Mouse (Mus musculus) midbrain, embryonic 13.5 days (tissue): Measurements from ENCODE around the gene Zfp872. TPM values are rescaled to one million over a fixed set of nuclear protein-coding genes. Genes with fewer than 3 reads are reported as not detected.
A peak's percentile ranks its signal among the peaks of the same experiment; 100 is the strongest.
"Not testable (repeated sequence)": the region's sequence is repeated elsewhere in the genome, so short reads cannot be mapped to it uniquely, and the experiment has no call there.

Source experiments
- ATAC-seq: fragments of 200-750 bp; cut with Nextera tagmentation; 2 replicates; pipeline ENCODE4 v1.8.0; 2017; ENCODE audit warnings: mild to moderate bottlenecking, moderate TSS enrichment, moderate library complexity
- H3K27ac ChIP-seq: fragments of 300-500 bp; sonication (generic); 2 replicates; pipeline ENCODE4 v1.5.1; 2015; ENCODE audit warnings: inconsistent platforms, mild to moderate bottlenecking, moderate library complexity
- H3K27me3 ChIP-seq: fragments of 300-500 bp; sonication (generic); 2 replicates; pipeline ENCODE4 v1.6.1; 2015; ENCODE audit warnings: mild to moderate bottlenecking, inconsistent platforms
- H3K36me3 ChIP-seq: fragments of 300-500 bp; sonication (generic); 2 replicates; pipeline ENCODE4 v1.6.1; 2015; ENCODE audit warnings: mild to moderate bottlenecking, inconsistent platforms
- H3K4me1 ChIP-seq: fragments of 300-500 bp; sonication (generic); replicated peaks from 2 replicates; pipeline ENCODE4 v1.6.1; 2015; ENCODE audit warnings: inconsistent platforms
- H3K4me2 ChIP-seq: fragments of 300-500 bp; sonication (generic); replicated peaks from 2 replicates; pipeline ENCODE4 v1.6.1; 2015; ENCODE audit warnings: moderate library complexity, mild to moderate bottlenecking, inconsistent platforms
- H3K4me3 ChIP-seq: fragments of 300-500 bp; sonication (generic); replicated peaks from 2 replicates; pipeline ENCODE4 v1.5.1; 2015; ENCODE audit warnings: mild to moderate bottlenecking, inconsistent platforms
- H3K9ac ChIP-seq: fragments of 300-500 bp; sonication (generic); replicated peaks from 2 replicates; pipeline ENCODE4 v1.6.1; 2015; ENCODE audit warnings: mild to moderate bottlenecking, inconsistent platforms
- H3K9me3 ChIP-seq: fragments of 300-500 bp; sonication (generic); 2 replicates; pipeline ENCODE4 v1.6.1; 2016; ENCODE audit warnings: mild to moderate bottlenecking, inconsistent platforms
- WGBS: fragments of 180-500 bp; shearing (Covaris S2); methylation state at CpG from one replicate; pipeline ENCODE4 v1.1.7; 2015; 5-methylcytosine and 5-hydroxymethylcytosine counted together
- polyA plus RNA-seq: library from polyadenylated mRNA; unstranded; fragments of >200 nt; fragmentation: Nextera tagmentation; extraction: Ambion mirVana; gene quantifications from 2 replicates; pipeline ENCODE4 v1.2.1, GENCODE M21; 2015

The Zfp872 gene
- polyA plus RNA-seq, 1 experiment from 2014 or later: 0.24 TPM

DNA sequence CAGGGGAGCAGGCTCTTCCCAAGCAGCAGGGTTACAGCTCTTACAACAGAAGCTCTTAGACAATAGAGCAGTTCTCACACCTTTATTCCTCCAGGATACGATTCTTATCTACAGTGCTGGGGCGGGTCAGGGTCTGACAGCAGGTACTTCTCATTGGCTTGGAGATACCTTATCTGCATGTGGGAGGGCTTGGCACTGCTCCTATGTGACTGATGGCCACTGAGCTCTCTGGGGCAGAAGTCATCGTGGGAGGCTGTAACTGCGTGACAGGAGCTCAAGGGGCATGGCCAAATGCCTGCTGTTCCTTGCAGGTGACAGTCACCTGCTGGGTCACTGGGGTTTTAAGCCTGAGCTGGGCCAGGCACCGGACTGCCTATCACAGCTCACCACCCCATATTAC is 8.5 kb downstream of the Zfp872 start:
- 50% methylated on average over 5 of the region's 5 CpGs for WGBS
- no peak overlapping the region for H3K4me2 ChIP-seq
- no peak overlapping the region for H3K4me3 ChIP-seq
- peaks cover 3% of the 10 kb centered on the region; the same call in 1 of the 2 replicates for H3K36me3 ChIP-seq
- no peaks in the 10 kb centered on the region for H3K4me1 ChIP-seq
- no peak overlapping the region for H3K9ac ChIP-seq
- H3K9me3 ChIP-seq: peaks cover 19% of the 10 kb centered on the region
- no peak overlapping the region for H3K27ac ChIP-seq
- ATAC-seq: no peak
- H3K27me3 ChIP-seq: no peaks in the 10 kb centered on the region

DNA sequence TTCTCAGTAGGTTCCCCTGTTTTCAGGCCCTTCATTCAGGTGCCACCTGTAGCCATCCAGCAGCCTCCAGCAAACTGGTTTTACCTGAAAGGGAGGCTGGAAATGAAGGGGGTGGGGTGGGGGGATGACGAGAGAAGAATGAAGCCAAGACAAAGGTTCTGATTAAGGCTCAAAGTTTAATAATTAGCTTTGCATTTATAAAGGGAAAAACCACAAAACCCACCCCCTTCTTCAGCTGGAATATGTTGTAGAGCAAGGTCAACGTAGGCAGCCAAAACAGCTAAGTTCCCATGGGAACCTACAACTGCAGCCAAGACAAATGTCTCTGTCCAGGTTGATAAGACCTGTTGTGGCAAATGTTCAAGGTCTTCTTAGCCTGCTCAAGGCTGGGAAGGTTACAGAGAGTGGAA is 25.9 kb downstream of the Zfp872 start:
- H3K36me3 ChIP-seq: no peaks in the 10 kb centered on the region
- H3K4me2 ChIP-seq: no peak overlapping the region
- H3K4me3 ChIP-seq: no peak overlapping the region
- no peaks in the 10 kb centered on the region for H3K4me1 ChIP-seq
- 79% methylated on average over 2 of the region's 2 CpGs for WGBS
- ATAC-seq: no peak
- no peak overlapping the region for H3K27ac ChIP-seq
- H3K9me3 ChIP-seq: no peaks in the 10 kb centered on the region
- no peaks in the 10 kb centered on the region for H3K27me3 ChIP-seq
- no peak overlapping the region for H3K9ac ChIP-seq

DNA sequence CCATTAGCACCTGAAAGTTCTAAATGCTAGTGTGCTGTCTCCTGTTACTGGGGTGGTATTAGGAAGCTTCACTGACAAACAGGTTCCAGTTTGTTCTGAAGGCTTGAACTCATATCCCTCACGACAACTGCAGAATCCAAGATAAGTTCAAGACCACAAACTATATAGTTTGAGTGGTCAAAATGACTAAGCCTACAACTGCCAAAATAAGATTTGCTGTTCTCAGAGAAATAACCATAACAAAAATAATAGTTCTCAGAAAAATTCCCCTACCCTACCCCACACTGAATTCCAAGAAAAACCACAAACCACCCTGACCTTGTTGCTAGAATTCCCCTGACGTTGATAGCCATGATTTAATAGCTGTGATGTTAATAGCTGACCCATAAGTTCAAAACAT is 26.7 kb downstream of the Zfp872 start:
- Histone ChIP-seq H3K36me3 (no peaks in the 10 kb centered on the region), H3K27me3 (no peaks in the 10 kb centered on the region), H3K9ac (no peak overlapping the region), H3K4me1 (no peaks in the 10 kb centered on the region), H3K9me3 (no peaks in the 10 kb centered on the region), H3K4me3 (no peak overlapping the region), H3K27ac (no peak overlapping the region), H3K4me2 (no peak overlapping the region)
- no peak for ATAC-seq
- WGBS: 88% methylated on average over 2 of the region's 2 CpGs

DNA sequence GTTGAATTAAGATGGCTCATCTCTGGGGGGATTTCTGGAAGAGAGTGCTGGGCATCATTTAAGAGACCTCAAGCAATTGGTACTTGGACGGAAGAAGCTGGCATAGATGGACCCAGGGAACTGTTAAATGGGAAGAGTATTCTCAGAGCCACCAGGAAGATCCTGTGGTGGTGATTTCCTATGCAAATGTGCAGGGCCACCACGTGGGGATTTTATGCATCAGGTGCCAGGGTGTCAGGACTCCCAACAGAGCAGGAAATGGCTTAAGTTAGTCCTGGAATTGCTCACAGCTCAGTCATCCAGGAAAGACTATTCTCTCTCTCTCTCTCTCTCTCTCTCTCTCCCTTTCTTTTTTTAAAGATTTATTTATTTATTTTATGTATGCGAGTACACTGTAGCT is 28.8 kb downstream of the Zfp872 start:
- Histone ChIP-seq H3K4me3 (no peak overlapping the region), H3K27me3 (no peaks in the 10 kb centered on the region), H3K36me3 (no peaks in the 10 kb centered on the region), H3K4me2 (no peak overlapping the region), H3K27ac (no peak overlapping the region), H3K4me1 (no peaks in the 10 kb centered on the region), H3K9me3 (no peaks in the 10 kb centered on the region), H3K9ac (no peak overlapping the region)
- ATAC-seq: no peak
- WGBS: 61% methylated on average over 3 of the region's 3 CpGs

DNA sequence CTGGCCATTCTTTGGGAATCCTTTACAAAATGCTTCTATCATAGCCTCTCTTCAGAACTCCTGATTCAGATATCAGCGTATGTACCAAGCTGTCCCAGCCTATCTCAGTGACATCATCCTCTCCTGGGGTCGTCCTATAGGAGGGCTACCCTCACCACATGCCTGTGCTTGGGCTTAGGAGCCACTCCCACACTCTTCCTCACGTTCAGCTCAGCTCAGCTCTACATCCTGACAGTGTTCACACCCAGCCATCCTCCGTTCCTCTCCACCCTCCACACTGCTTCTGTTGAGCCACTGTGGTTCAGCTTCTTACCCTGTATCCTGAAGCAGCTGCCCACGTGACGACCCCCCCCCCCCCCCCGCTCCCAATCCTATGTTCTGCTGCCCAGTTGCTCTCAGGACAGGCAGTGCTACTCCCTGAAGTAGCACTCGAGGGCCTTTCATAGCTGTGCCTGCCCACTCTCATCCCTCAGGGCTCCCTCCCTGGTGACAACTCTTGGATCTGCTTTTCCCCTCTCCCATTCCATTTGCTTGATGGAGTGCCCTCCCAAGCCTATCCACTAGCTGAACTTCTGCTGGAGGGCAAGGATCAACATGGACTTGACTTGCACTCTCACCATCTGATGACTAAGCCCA is 30.1 kb downstream of the Zfp872 start:
- ATAC-seq: no peak
- Histone ChIP-seq H3K9me3 (no peaks in the 10 kb centered on the region), H3K36me3 (no peaks in the 10 kb centered on the region), H3K27me3 (no peaks in the 10 kb centered on the region), H3K9ac (no peak overlapping the region), H3K27ac (no peak overlapping the region), H3K4me3 (no peak overlapping the region), H3K4me2 (no peak overlapping the region), H3K4me1 (no peaks in the 10 kb centered on the region)
- WGBS: 57% methylated on average over 7 of the region's 8 CpGs

DNA sequence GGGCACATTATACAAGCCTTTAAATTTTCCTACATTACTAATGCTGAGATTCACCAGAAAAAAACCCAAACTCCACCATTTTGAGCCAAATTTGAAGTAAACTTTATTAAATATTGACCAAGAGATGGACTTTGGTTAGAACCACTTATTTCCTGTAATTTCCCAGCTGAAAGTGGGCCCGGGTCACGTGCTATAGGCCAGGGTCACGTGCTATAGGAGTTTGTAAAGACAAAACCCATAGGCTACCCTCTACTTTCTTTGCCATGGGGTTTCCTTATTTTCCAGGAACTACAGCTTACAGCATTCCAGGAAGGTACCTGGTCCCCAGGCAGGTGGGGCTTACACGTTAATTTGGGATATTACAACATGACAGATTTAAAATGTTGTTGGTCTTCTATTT is 36.2 kb downstream of the Zfp872 start:
- Histone ChIP-seq H3K9me3 (no peaks in the 10 kb centered on the region), H3K9ac (no peak overlapping the region), H3K4me3 (no peak overlapping the region), H3K36me3 (no peaks in the 10 kb centered on the region), H3K27ac (no peak overlapping the region), H3K27me3 (no peaks in the 10 kb centered on the region), H3K4me2 (no peak overlapping the region), H3K4me1 (peaks cover 5% of the 10 kb centered on the region)
- no peak for ATAC-seq
- WGBS: 95% methylated on average over 4 of the region's 4 CpGs

DNA sequence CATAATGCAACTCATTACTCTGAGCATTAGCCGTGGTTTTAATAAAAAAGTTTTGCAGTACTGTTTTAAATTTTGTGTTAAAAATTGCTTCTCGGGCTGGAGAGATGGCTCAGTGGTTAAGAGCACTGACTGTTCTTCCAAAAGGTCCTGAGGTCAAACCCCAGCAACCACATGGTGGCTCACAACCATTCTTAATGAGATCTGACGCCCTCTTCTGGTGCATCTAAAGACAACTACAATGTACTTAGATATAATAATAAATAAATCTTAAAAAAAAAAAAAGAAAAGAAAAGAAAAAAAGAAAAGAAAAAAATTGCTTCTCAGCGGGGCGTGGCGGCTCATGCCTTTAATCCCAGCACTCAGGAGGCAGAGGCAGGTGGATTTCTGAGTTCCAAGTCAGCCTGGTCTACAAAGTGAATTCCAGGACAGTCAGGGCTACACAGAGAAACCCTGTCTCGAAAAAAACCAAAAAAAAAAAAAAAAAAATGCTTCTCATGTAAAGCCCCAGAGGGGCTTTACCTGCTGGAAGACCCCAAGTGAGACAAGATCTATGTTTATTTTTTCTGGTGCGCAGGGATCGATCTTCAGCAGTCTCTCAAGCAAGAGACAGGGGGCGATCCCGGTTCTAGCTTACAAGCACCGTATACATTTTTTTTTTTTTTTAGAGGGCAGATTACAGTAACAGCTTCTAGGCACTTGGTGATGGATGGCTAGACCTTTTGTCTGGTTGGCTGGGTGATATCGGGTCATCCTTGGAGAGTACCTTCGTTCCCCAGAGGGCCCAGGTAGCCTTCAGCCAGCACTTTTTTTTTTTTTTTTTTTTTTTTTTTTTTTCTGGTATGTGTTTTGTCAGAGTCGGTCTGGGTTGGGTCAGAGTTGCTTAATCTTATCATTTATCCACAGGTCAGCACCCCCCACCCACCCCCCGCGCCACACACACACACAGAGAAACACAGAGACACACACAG is 36.9 kb downstream of the Zfp872 start:
- peak overlapping the region; percentile 66 for H3K4me2 ChIP-seq
- no peaks in the 10 kb centered on the region for H3K36me3 ChIP-seq
- peak overlapping the region; percentile 72 for H3K27ac ChIP-seq
- H3K9ac ChIP-seq: peak overlapping the region; percentile 59
- H3K4me1 ChIP-seq: peaks cover 5% of the 10 kb centered on the region
- H3K27me3 ChIP-seq: no peaks in the 10 kb centered on the region
- no peaks in the 10 kb centered on the region for H3K9me3 ChIP-seq
- H3K4me3 ChIP-seq: peak overlapping the region; percentile 54
- ATAC-seq: no peak; the same call in 1 of the 2 replicates
- 24% methylated on average over 17 of the region's 17 CpGs for WGBS

DNA sequence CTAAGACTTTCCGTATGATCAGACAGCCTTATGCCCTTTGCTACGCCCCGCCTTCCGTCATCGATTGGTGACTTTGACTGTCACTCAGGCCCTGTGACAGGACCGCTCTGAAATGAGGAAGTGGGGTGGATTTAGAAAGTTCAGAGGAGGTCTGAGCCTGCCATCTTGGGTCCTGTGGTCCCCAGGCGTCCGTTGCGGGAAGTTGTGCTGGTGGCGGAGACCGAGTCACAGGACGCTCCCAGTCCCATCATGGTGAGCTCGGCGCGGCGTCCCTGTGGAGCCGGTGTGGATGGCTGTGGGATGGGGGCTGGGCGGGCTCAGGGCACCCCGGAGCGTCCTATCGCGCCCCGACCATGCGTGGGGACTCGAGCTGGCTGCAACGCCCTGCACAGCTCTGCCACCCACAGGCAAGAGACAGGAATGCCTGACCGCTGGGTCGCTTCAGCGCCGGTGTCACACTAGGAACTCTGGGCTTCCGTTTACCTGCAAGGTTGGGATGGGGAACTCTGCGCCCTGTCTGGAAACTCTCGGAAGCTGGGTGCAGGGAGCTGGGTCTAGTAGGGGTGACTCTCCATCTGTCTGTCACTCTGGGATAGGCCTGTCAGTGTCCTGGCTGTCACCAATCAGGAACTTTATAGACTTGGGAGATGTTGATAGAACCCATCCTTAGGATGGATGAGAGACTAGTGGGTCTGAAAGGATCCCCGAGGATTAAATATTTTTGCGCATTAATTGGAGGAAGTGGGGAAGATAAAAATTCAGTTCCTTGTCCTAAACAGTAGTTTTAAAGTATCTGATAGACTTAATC is 37.9 kb downstream of the Zfp872 start, which contains the start of gene Zfp809:
Gene Zfp809, plus strand, starts transcription at position 134 of the 808 bp plus-strand sequence.
- H3K27ac ChIP-seq: peak within 1 kb of the TSS; percentile 72
- no peaks in the 10 kb centered on the region for H3K27me3 ChIP-seq
- no peaks in the 10 kb centered on the region for H3K9me3 ChIP-seq
- H3K4me1 ChIP-seq: peaks cover 5% of the 10 kb centered on the region
- peak; percentile 99 for ATAC-seq
- H3K4me3 ChIP-seq: peak within 1 kb of the TSS; percentile 54
- 1% methylated on average over 35 of the region's 35 CpGs for WGBS
- no peaks in the 10 kb centered on the region for H3K36me3 ChIP-seq
- peak within 1 kb of the TSS; percentile 59 for H3K9ac ChIP-seq
- peak within 1 kb of the TSS; percentile 66 for H3K4me2 ChIP-seq

DNA sequence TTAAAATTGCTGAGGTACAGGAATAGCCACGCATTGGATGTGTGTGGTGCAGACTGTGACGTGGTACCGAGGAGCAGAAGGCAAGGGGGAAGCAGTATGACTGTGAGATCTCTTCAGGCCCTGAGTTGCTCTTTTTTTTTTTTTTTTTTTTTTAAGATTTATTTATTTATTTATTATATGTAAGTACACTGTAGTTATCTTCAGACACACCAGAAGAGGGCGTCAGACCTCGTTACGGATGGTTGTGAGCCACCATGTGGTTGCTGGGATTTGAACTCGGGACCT is 38.4 kb downstream of the Zfp872 start:
- ATAC-seq, H3K9me3 ChIP-seq, H3K27me3 ChIP-seq, H3K4me1 ChIP-seq, H3K27ac ChIP-seq, H3K36me3 ChIP-seq: not testable (repeated sequence)
- 73% methylated on average over 7 of the region's 7 CpGs for WGBS
- Histone ChIP-seq H3K4me2 (peak overlapping the region; percentile 66), H3K4me3 (peak overlapping the region; percentile 54), H3K9ac (peak overlapping the region; percentile 59; the same call in 1 of the 2 replicates)

DNA sequence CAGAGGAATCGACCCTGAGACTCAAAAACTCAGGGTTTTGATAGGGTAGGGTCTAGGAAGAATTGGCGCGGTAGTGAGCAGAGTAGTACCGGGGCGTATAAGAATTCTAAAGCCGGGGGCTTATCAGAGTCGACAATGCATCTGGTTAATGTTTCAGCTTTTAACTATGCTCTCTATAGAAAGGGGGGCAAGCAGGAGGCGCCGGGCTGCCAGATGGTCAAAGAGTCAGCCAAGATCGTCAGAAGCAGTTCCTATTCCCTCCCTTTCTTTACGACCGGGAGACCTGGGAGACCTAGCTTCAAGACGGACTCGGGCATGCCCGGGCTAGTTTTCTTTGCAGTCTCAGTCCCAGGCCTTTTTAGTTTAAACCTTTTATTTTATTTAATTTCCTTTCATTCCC is 39.0 kb downstream of the Zfp872 start:
- Histone ChIP-seq H3K27me3 (no peaks in the 10 kb centered on the region), H3K27ac (no peak overlapping the region), H3K9ac (no peak overlapping the region), H3K9me3 (no peaks in the 10 kb centered on the region), H3K4me1 (peaks cover 5% of the 10 kb centered on the region), H3K4me2 (no peak overlapping the region), H3K4me3 (no peak overlapping the region), H3K36me3 (no peaks in the 10 kb centered on the region)
- 94% methylated on average over 15 of the region's 15 CpGs for WGBS
- ATAC-seq: no peak

DNA sequence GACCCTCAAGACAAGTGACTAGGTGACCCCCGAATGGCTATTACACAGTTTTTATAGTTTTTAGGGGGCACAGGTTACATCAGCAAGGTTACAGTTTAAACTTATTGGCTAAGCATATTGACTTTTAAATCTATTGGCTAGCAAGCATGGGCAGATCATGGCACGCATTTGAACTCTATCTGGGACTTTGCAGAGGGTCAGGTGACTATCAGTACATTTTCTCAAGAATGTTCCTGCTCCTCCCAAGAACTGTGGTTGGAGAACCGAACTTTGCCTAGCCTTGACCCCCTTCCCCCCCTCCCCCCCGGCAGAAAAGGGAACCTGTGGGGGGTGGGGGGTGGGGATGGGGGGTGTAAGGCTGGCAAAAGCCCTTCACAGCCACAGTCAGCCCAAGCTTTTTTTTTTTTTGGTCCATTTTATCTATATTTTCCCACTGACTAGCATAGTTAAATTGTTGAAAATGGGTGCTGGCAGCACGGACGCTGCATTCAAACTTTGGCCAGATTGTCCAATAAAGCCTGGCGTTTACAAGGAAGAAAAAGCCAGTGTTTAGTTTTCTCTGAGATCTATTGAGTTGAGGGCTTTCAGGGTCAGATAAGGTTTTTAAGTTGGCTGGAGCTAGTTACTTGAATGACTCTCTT is 41.6 kb downstream of the Zfp872 start:
- H3K4me3 ChIP-seq: no peak overlapping the region

More for the DNA sequence above, 41.6 kb downstream of the Zfp872 start:
- no peak overlapping the region for H3K27ac ChIP-seq
- H3K4me2 ChIP-seq: no peak overlapping the region
- no peaks in the 10 kb centered on the region for H3K36me3 ChIP-seq
- H3K4me1 ChIP-seq: peaks cover 5% of the 10 kb centered on the region
- no peak for ATAC-seq
- no peaks in the 10 kb centered on the region for H3K27me3 ChIP-seq
- WGBS: 94% methylated on average over 7 of the region's 7 CpGs
- no peak overlapping the region for H3K9ac ChIP-seq
- H3K9me3 ChIP-seq: no peaks in the 10 kb centered on the region
